Mouse (Mus musculus): ENCODE measurements around the gene Ddi2. TPM values are rescaled to one million over a fixed set of nuclear protein-coding genes. Genes with fewer than 3 reads are reported as not detected.

Gene Ddi2
- polyA plus RNA-seq, 1 experiment = 30.9 TPM

DNA sequence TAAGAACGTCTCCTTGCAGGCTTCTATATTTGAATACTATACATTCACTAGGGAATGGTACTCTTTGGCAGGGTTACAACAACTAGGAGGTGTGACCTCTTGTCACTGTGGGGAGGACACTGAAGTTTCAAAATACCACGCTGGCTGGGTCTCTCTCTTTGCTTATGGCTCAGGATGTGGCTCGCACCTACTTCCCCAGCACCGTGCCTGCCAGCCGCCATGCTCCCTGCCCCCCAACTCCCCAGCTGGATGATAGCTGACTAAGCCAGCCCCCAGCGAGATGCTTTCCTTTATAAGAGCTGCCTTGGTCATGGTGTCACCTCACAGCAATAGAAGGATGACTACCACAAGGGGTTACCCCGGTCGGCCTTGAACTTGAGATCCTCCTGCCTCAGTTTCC lies 70.2 kb downstream of the Ddi2 start:
- Histone ChIP-seq H3K4me1 (ENCODE audit: control insufficient read depth, insufficient read depth, low read length) (no peaks in the 10 kb centered on the region), H3K27ac (ENCODE audit: insufficient read depth, low read length) (no peak overlapping the region), H3K4me3 (ENCODE audit: insufficient read depth, low read length) (no peak overlapping the region)
- TF ChIP-seq POLR2A (IDR thresholded peaks at IDR 0.05; ENCODE audit: low read depth, low read length) (no peak), CTCF (IDR thresholded peaks at IDR 0.05; ENCODE audit: borderline replicate concordance, insufficient read depth, low read length) (no peak)

DNA sequence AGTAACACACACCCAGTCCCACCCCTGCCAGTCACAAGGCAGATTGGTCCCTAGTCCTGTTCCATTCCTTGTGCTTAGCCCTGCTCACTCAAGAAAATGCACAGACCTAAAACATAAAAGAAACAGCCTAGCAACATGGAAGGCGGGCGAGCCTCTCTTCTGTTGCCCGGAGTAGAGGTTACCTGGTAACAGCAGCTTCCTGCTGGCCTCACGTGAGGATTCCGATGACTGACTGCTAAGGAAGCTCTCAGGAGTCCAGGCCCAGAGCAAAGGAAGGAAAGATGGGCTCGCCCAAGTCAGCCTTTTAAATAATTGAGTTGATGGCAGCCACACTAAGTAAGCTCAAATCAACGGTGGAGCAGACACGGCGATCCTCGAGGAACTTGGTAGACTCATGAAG lies 71.3 kb downstream of the Ddi2 start:
- no peak overlapping the region for H3K27ac ChIP-seq (ENCODE audit: insufficient read depth, low read length)
- no peaks in the 10 kb centered on the region for H3K4me1 ChIP-seq (ENCODE audit: control insufficient read depth, insufficient read depth, low read length)

GRCm38 (mm10) chr4:141651286-141651685 lies 71.9 kb downstream of the Ddi2 start:
- no peak overlapping the region for H3K4me3 ChIP-seq (ENCODE audit: insufficient read depth, low read length)
- H3K4me1 ChIP-seq (ENCODE audit: control insufficient read depth, insufficient read depth, low read length) = no peaks in the 10 kb centered on the region
- no peak for TF ChIP-seq POLR2A (IDR thresholded peaks at IDR 0.05; ENCODE audit: low read depth, low read length)
- no peak for TF ChIP-seq CTCF (IDR thresholded peaks at IDR 0.05; ENCODE audit: borderline replicate concordance, insufficient read depth, low read length)
- no peak overlapping the region for H3K27ac ChIP-seq (ENCODE audit: insufficient read depth, low read length)

More for the DNA sequence above, 71.3 kb downstream of the Ddi2 start:
- TF ChIP-seq CTCF (IDR thresholded peaks at IDR 0.05; ENCODE audit: borderline replicate concordance, insufficient read depth, low read length) (no peak), POLR2A (IDR thresholded peaks at IDR 0.05; ENCODE audit: low read depth, low read length) (no peak)
- no peak overlapping the region for H3K4me3 ChIP-seq (ENCODE audit: insufficient read depth, low read length)

DNA sequence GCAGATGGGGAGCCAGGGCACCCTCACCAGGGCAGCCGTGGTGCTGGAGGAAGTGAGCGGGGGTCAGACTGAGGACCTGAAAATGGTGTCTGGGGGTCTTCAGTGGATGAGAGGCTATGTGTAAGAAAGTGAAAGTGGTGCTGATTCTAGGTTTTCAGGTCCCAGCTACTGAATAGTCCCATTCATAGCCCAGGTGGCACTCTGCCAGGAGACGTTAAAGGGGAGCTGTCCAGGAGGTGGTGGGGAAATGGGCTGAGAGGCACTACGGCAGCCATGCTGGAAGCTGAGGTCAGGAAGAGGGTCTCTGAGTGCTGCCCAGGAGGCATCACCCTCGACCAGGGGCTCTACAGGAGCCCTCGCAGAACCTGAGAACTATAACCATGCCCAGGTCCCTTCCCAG lies 74.0 kb downstream of the Ddi2 start:
- no peak overlapping the region for H3K27ac ChIP-seq (ENCODE audit: insufficient read depth, low read length)
- no peak overlapping the region for H3K4me3 ChIP-seq (ENCODE audit: insufficient read depth, low read length)
- H3K4me1 ChIP-seq (ENCODE audit: control insufficient read depth, insufficient read depth, low read length) = no peaks in the 10 kb centered on the region
- TF ChIP-seq CTCF (IDR thresholded peaks at IDR 0.05; ENCODE audit: borderline replicate concordance, insufficient read depth, low read length) (no peak), POLR2A (IDR thresholded peaks at IDR 0.05; ENCODE audit: low read depth, low read length) (no peak)

DNA sequence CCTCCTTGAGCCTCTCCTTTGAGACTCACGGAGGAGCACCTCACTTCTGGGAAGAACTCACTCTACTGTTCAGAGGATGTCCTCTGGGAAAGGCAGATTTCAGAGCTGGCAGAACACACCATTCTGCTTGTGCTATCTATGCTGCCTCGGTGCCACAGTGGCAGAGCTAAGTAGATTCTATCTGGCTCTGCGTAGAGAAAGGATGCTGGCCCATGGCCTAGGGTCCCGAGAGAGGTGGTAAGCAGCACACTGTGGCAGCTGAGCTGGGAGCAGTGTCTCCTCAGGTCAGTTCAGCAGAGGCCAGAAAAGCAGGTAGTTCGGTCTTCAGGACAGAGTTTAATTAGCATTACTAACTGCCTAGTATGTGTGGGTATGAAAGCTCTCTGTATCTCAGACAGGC lies 75.0 kb downstream of the Ddi2 start:
- H3K27ac ChIP-seq (ENCODE audit: insufficient read depth, low read length) = no peak overlapping the region

GRCm38 (mm10) chr4:141647187-141647586 lies 76.0 kb downstream of the Ddi2 start:
- H3K4me3 ChIP-seq (ENCODE audit: insufficient read depth, low read length) = no peak overlapping the region
- TF ChIP-seq POLR2A (IDR thresholded peaks at IDR 0.05; ENCODE audit: low read depth, low read length) (no peak), CTCF (IDR thresholded peaks at IDR 0.05; ENCODE audit: borderline replicate concordance, insufficient read depth, low read length) (no peak)
- 0 out of 2 replicates have a peak, but pooled peaks cover 2% of the 10 kb centered on the region for H3K4me1 ChIP-seq (ENCODE audit: control insufficient read depth, insufficient read depth, low read length)
- no peak overlapping the region for H3K27ac ChIP-seq (ENCODE audit: insufficient read depth, low read length)

More for the DNA sequence above, 75.0 kb downstream of the Ddi2 start:
- TF ChIP-seq POLR2A (IDR thresholded peaks at IDR 0.05; ENCODE audit: low read depth, low read length) = no peak
- no peak for TF ChIP-seq CTCF (IDR thresholded peaks at IDR 0.05; ENCODE audit: borderline replicate concordance, insufficient read depth, low read length)
- H3K4me3 ChIP-seq (ENCODE audit: insufficient read depth, low read length) = no peak overlapping the region
- H3K4me1 ChIP-seq (ENCODE audit: control insufficient read depth, insufficient read depth, low read length) = 0 out of 2 replicates have a peak, but pooled peaks cover 2% of the 10 kb centered on the region

DNA sequence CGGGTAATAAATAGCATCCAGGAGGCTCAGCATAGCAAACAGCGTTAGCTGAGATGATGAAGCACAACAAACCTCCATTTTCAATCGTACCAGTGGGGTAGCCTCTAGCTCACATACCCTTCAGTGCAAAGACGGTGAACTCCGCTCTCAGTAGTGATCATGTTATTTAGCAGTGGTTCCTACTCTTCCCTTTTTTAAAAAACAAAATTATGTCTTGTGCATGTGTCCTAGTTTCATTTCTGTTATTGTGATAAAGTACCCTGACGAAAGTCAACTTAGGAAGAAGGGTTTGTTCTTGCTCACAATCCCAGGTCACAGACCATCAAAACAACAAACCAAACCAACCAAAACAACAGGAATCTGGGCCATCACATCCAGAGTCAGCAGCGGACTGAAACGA lies 77.2 kb downstream of the Ddi2 start:
- TF ChIP-seq POLR2A (IDR thresholded peaks at IDR 0.05; ENCODE audit: low read depth, low read length) (no peak), CTCF (IDR thresholded peaks at IDR 0.05; ENCODE audit: borderline replicate concordance, insufficient read depth, low read length) (no peak)

GRCm38 (mm10) chr4:141643118-141643855 lies 79.9 kb downstream of the Ddi2 start:
- H3K27ac ChIP-seq (ENCODE audit: insufficient read depth, low read length) = no peak overlapping the region
- 0 out of 2 replicates have a peak, but pooled peaks cover 2% of the 10 kb centered on the region for H3K4me1 ChIP-seq (ENCODE audit: control insufficient read depth, insufficient read depth, low read length)
- TF ChIP-seq CTCF (IDR thresholded peaks at IDR 0.05; ENCODE audit: borderline replicate concordance, insufficient read depth, low read length) (no peak), POLR2A (IDR thresholded peaks at IDR 0.05; ENCODE audit: low read depth, low read length) (no peak)
- H3K4me3 ChIP-seq (ENCODE audit: insufficient read depth, low read length) = no peak overlapping the region

More for the DNA sequence above, 77.2 kb downstream of the Ddi2 start:
- no peak overlapping the region for H3K27ac ChIP-seq (ENCODE audit: insufficient read depth, low read length)
- no peak overlapping the region for H3K4me3 ChIP-seq (ENCODE audit: insufficient read depth, low read length)
- 0 out of 2 replicates have a peak, but pooled peaks cover 2% of the 10 kb centered on the region for H3K4me1 ChIP-seq (ENCODE audit: control insufficient read depth, insufficient read depth, low read length)

DNA sequence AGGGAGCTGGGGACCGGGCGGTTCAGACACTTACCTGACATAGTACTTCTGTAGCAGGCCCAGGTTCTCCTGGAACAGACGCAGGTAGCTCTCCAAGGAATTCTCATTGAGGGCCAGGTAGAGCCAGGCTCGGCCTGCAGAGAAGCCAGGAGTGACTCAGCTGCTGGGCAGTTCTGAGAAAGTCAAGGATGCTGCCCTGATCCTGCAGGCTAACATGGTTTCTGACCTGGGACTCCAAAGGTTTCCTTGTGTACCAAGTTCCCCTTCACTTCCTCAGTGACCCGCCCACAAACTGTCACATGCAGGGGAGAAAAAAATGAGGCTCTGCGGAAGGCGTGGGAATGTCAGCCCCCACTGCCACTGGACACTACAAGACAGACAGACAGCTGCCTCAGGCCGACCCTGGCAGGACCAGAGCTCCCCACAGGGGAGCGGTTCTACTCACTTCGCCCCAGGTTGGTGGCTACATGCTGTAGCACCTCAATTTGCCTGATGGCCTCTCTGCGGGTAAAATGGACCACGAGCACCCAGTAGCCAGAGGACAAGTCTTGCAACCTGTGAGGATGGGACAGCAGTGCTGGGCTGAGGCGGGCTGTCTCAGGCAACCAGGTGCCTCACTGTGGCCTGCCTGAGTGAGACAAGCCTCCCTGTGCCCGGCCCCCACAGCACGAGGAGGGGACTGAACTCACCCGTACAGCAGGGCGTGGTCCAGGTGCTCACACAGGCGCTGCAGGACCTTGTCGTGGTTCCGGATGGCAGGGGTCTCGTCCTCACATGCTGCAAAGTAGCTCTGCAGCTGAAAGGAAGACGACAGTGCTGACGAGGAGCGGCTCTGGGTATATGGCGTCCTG lies 81.0 kb downstream of the Ddi2 start:
- Histone ChIP-seq H3K4me3 (ENCODE audit: insufficient read depth, low read length) (no peak overlapping the region), H3K27ac (ENCODE audit: insufficient read depth, low read length) (no peak overlapping the region), H3K4me1 (ENCODE audit: control insufficient read depth, insufficient read depth, low read length) (0 out of 2 replicates have a peak, but pooled peaks cover 2% of the 10 kb centered on the region)
- no peak for TF ChIP-seq POLR2A (IDR thresholded peaks at IDR 0.05; ENCODE audit: low read depth, low read length)
- TF ChIP-seq CTCF (IDR thresholded peaks at IDR 0.05; ENCODE audit: borderline replicate concordance, insufficient read depth, low read length) = no peak

Data from embryonic fibroblast, embryonic 13.5 days (primary cell).